Mouse (Mus musculus) frontal cortex, postnatal 14 days (tissue): ENCODE data around the gene Lemd1.
A peak's percentile ranks its signal among the peaks of the same experiment; 100 is the strongest.
"Not testable (repeated sequence)": the region's sequence is repeated elsewhere in the genome, so short reads cannot be mapped to it uniquely, and the experiment has no call there.

ENCODE experiments used
- DNase-seq, 2 experiments: peaks; one replicate each; pipeline ENCODE4 v3.0.0; 2022; ENCODE audit warnings: low spot score in 2 of 2

Gene Lemd1

DNA sequence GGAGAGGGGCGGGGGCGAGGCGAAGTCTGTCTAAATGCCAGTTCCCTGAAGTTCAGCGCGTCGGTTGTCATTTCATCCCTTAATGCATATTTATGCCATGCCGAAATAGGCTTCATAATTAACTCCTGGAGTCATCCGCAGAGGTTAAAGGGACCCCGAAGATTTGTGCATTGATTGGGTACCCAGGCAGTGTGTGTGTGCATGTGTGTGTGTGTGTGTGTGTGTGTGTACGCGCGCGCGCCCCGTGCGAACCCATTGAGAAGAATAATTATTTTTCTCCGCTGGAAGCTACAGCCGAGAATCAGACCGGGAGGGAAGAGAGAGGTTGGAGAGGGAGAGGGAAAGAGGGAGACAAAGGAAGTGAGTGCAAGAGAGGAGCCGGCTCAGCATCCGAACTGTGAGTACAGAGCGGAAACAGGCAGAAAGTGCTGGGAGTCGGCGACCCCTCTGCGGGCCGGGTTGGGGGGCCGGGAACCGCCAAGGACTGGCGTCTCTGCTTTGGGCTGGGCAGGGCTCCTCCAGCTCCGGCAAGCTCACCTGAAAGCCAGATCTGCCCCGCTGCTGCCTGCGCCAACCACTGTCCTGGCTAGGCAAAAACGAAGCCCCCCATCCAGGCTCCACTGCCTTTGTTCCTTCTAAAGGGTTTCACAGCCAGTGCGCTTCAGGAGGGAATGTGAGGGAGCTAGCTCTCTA is at the start of gene Lemd1, which contains the start of gene AC124108.1:
Gene Lemd1, plus strand, starts transcription at position 339 of the 693 bp plus-strand sequence.
Gene AC124108.1, plus strand, starts transcription at position 365 of the 693 bp plus-strand sequence.
- peak in 1 of 2 experiments; percentile 10 for DNase-seq

DNA sequence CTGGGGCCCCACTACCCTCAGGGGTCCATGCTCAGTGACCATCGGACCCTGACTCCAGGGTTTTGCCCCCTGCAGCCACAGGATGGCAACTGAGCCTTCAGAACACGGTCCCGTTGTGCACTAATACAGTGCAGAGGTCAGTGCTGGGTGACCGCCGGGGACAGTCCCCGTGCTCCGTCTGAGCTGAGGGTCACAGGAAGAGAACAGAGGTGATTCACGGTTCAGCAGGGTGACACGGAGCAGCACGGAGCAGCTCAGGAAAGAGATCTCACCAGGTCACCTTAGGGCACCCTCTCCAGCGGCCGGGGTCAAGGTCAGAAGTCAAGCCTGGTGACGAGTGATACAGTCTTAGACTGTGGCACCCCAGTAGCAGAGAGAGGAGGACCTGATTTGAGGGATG is 49.5 kb upstream of the Lemd1 start:
- DNase-seq, result no peak

- no peak for DNase-seq
Observed at GRCm38 (mm10) chr1:132143079-132143478, 48.2 kb upstream of the Lemd1 start.

DNA sequence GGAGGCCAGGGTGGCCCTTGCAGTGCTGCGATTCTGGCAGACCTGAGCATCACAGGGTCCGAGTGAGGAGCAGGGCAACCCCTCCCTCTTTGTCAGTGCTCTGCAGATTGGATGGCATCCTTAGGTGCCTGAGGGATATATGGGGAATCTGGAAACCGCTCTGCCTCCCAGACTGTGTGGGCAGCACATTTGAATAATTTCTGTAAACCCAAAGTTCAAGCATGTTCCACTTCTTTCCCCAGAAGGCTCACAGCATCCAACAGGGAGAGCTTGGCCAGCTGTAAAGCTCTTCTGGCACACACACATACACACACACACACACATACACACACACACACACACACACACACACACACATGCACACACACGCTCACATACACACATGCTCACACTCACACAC is 47.5 kb upstream of the Lemd1 start:
- DNase-seq, result no peak

GRCm38 (mm10) chr1:132144223-132144622 is 47.0 kb upstream of the Lemd1 start:
- DNase-seq, result peak; percentile 49 to 68

DNA sequence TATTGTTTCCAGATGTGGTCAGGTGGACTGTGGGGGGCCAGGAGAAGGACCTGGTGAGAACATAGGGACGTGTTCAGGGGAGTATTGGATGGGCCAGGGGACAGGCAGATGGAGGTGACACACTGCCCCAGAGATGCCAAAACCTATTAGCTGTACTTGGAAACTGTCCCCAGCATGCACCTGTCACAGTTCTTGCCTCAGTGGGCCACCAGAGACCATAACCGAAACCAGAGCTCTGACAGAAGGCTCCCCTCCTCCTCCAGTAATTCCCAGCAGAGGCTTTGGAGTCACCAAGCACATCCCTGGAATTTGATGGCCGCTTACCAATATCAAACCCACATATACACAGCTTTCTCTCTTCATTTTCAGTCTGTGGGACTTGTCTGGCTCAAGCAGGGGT is 46.4 kb upstream of the Lemd1 start:
- no peak for DNase-seq

DNA sequence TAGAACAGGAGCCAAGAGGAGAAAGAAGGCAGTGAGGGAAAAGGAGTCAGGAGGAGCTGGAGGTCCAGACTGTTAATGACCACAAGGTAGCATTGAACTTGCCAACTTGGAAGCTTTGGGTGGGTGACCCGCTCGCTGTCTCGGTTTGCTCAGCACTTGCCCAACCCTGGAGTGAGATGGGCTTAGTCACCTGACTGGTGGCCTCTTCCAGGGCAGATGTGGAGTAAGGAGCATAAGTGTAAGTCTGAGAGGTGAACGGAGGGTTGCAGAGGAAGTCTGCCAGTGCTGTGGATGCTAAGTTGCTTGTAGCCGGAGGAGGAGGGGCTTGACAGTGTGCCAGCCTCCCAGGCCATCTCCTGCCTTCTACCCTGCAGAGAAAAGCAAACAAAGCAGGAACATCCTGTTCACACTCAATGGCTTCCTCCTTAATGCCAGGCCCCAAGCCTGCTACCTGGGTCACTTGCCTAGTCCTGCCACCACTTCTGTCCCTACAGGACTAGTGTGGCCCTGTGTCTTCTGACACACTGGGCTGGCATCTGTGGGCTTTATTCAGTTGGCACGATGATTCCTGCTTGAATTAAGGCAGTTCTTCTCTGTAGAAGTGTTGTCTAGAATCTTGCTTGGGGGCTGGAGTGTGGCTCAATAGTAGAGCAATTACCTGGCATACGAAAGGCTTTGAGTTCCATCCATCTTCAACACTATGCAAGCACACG is 45.1 kb upstream of the Lemd1 start:
- no peak for DNase-seq

DNA sequence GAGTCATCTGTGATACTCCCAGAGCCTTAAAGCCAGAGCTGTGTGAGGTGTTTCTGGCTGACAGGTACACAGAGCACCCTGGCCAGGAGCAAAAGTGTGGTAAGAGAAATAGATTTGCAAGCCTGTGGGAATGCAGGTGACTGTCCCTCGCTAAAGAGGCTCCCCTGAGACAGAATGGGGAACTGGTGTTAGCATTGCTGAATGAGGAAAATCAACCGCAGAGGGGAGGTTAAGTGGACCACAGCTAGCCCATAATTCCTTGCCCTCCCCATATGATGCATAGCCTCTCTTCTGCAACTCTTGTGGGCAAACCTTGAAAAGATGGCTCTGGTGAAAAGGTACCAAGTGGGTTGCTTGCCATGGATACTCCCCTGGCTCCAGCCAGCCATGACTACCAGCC is 41.8 kb upstream of the Lemd1 start:
- DNase-seq, result no peak

GRCm38 (mm10) chr1:132150171-132150570 is 41.1 kb upstream of the Lemd1 start:
- DNase-seq, result no peak

DNA sequence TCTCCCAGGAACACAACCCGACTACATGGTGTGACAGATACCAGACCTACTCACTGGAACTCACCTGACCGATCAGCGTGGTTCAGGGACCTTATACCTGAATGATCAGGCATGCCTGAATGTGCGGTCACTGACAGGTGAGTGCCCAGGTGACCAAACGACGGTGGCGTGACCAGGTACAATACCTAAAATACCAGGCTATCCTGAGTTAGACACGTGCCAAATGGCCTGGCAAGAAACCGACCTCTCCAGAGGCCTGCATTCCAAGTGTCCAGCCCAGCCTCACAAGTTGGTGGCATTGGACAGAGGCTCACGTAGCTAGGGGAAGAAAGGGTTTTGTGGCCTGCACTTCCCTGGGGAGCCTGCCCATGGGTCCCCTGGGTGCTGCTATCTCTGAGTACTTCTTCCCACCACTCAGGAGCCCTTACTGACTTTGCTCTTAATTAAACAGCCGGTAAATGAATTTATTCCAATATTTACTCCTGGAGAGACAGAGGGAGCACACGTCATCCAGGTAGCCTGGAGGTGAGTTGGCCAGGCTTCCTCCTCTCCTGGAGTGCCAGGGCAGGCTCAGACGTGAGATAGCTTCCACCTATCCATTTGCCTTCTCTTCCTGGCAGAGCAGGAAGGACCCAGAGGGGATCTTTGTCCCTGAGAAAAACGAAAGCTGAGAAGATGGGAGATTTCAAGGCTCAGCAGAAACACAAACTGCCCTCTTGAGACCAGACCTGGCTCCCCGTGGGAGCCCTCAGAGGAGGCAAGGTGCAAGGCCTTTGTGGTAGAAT is 40.2 kb upstream of the Lemd1 start:
- DNase-seq, result no peak

GRCm38 (mm10) chr1:132151908-132152307 is 39.3 kb upstream of the Lemd1 start:
- DNase-seq, result no peak

DNA sequence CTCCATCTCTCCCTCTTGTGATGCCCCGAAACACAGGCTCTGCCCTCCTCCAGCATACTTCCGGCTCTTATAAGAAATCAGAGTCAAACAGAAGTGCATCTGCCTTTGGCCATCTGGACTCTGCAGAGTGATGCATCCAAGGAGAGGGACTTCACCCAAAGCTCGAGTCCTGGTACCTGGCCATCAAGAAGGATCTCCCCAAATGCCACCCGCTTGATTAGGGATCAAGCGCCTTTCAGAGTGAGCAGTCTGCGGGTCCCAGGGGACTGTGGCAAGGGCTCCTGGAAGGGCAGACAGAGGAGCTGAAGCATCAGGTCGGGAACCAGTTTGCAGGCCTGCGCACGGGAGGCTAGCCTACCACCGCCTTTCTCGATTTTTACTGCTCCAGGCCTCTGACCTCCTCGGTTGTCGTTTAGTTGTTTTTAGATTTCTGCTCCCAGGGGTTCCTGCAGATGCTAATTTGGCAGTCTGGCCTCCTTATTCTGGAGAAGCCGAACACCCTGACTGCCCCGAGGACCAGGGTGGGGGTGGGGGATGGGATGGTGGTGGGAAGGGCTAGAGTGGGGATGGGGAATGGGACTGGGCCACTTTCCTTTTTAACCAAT is 38.0 kb upstream of the Lemd1 start:
- DNase-seq, result no peak

DNA sequence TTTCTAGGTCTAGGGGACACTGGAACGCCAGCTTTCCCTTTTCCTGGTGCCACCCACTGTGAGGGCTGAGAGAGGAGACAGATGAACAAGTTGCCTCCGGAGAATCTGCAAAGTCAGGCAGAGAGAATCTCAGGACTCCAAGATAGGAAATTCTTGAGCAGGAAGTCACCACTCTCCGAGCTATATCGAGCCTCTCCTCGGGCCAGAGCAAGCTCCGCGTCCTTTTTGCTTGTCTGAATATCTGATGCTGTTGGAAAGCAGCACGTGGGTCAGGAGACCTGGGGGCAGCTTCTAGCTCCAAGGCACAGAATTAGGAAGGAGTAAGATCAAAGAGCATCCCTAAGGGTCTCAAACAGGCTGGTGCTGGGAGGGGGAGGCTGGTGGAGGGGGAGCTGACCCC is 37.5 kb upstream of the Lemd1 start:
- DNase-seq, result no peak

- DNase-seq, result peak in 1 of 2 experiments; percentile 66
Observed at GRCm38 (mm10) chr1:132155737-132156136, 35.5 kb upstream of the Lemd1 start.

- peak; percentile 69 to 89 for DNase-seq
Observed at GRCm38 (mm10) chr1:132157016-132157781, 34.0 kb upstream of the Lemd1 start.

DNA sequence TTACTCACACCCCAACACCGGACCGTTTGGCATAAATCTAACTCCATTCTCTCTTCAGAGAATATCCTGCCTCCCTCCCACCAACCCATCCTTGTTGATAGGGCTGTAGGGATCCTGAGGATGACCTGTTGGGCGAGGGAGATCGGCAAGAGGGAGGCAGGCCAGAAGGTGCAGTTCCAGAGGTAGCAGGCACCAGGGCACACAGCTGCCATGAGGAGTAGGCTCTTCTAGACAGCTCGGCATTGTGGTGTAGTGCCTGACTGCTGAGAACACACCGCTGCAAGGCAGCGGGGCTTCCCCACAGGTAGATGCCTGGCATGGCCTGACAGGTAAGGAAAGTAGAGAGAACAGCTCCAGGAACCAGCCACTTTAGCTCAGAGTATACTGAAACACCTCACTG is 33.4 kb upstream of the Lemd1 start:
- DNase-seq, result no peak

DNA sequence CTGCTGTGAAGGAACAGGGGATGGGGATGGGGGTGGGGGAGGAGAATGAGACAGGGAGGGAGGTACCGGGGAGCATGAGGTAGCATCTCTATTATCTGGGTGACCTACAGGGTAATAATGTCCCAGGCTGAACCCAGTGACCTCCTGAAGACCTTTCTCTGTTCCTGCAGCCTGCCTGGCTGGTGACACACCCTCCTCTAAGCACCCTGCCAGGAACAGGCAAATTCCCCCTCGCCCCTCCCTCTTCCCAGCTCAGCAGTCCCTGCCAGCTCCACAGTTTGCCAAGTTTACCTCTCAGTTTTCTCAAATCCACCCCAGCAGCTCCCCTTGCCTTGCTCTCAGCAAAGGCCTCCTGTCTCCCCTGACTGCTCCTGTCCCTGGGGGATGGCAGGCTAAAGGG is 32.5 kb upstream of the Lemd1 start:
- DNase-seq, result no peak

DNA sequence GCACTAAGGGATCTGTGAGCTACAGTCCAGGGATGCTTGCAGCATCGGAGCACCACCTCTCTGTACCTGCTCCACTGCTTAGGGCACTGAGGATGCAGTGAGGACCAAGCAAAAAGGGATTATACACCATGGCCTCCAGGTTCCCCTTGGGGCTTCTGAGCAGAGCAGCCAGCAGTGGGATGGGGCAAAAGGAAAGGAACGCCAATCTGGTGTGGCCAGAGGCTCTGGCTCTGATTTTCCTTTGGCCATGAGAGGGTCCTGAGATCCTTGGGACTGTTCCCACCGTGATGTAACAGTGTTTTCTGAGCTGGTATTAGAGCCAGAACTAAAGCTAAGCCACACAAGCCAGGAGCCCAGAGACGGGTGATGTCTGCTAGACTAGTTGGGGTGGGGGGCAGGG is 31.6 kb upstream of the Lemd1 start:
- DNase-seq, result no peak

DNA sequence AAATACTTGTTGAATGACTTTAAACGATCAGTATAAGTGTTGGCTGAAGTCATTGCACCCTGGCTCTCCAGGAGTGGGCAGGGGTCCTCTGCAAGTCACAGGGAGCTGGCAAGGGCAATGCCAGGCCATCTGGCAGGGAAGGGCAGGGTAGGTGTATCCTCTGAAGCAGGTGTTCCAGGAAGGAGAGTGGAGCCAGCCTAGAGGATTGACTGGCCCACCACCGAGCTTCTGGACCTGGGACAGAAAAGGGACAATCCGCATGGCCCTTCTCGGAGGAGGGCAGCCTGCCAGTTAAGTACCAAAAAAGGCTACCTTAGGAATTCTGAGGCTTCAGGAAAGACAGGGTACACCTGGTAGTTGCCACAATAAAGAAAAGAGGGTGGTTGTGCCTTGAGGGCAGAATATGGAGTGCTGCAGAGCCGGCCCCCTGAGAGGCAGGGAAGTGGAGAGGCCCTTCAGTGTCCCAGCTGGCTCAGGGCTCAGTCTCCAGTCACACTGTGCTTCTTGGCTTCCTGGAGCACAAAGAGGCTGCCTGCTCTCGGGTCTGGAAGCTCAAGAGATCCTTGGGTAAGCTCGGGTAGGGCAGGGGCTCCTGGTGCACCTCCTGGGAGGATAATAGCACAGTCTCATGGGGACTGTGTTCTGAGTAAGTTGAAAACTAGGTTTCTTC is 29.9 kb upstream of the Lemd1 start:
- DNase-seq, result no peak

DNA sequence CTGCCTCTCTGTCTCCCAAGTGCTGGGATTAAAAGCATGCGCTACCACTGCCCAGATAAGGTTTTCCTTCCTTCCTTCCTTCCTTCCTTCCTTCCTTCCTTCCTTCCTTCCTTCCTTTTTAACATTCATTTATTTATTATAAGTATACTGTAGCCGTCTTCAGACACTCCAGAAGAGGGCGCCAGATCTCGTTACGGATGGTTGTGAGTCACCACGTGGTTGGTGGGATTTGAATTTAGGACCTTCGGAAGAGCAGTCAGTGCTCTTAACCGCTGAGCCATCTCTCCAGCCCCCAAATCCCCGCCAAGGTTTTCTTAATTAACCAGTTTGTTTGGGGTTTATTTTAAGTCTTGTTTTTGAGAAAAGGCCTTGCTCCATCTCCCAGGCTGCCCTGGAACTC is 28.6 kb upstream of the Lemd1 start:
- not testable (repeated sequence) for DNase-seq
